Mouse (Mus musculus) heart, adult 2 months (tissue): ENCODE results near the gene Insm1. TPM values are rescaled to one million over a fixed set of nuclear protein-coding genes. Genes with fewer than 3 reads are reported as not detected.
A peak's percentile ranks its signal among the peaks of the same experiment; 100 is the strongest.

Experiments used
- DNase-seq, 2 experiments: peaks; one replicate each; pipeline ENCODE4 v3.0.0; 2021
- H3K27ac ChIP-seq: fragments of 200-600 bp; 2 replicates; pipeline ENCODE4 v1.8.1; 2022
- H3K27me3 ChIP-seq: fragments of 200-500 bp; 2 replicates; pipeline ENCODE4 v1.6.1; 2012; ENCODE audit warnings: mild to moderate bottlenecking, low read length, inconsistent platforms, mixed read lengths; ENCODE audit not compliant: control insufficient read depth, insufficient read depth
- H3K36me3 ChIP-seq: fragments of 200-500 bp; 2 replicates; pipeline ENCODE4 v1.6.1; 2012; ENCODE audit warnings: low read length, inconsistent platforms; ENCODE audit not compliant: control insufficient read depth, insufficient read depth
- H3K4me1 ChIP-seq: fragments of 200-500 bp; 2 replicates; pipeline ENCODE4 v1.6.1; 2011; ENCODE audit warnings: low read length; ENCODE audit not compliant: control insufficient read depth, insufficient read depth
- H3K4me3 ChIP-seq: fragments of 200-600 bp; 2 replicates; pipeline ENCODE4 v1.8.1; 2022
- H3K79me2 ChIP-seq: fragments of 200-500 bp; replicated peaks from 2 replicates; pipeline ENCODE4 v1.6.1; 2012; ENCODE audit warnings: mild to moderate bottlenecking, inconsistent platforms, low read length, moderate library complexity, mixed read lengths; ENCODE audit not compliant: control insufficient read depth, insufficient read depth
- H3K9ac ChIP-seq: fragments of 200-500 bp; 2 replicates; pipeline ENCODE4 v1.6.1; 2012; ENCODE audit warnings: low read depth, mild to moderate bottlenecking, control low read depth, inconsistent platforms, low read length, mixed read lengths
- CTCF ChIP-seq: fragments of 200-600 bp; IDR thresholded peaks from 2 replicates; pipeline ENCODE4 v1.8.1; 2022; ENCODE audit warnings: antibody characterized with exemption, mild to moderate bottlenecking, moderate library complexity
- EP300 ChIP-seq: fragments of 200-500 bp; IDR thresholded peaks from 2 replicates; pipeline ENCODE4 v1.6.1; 2011; ENCODE audit warnings: low read depth, low read length, control low read depth; ENCODE audit not compliant: insufficient read depth
- POLR2A ChIP-seq: fragments of 200-500 bp; IDR thresholded peaks from 2 replicates; pipeline ENCODE4 v1.6.1; 2011; ENCODE audit warnings: mild to moderate bottlenecking, low read depth, low read length, control low read depth; ENCODE audit not compliant: insufficient read depth
- WGBS: fragments of 180-500 bp; shearing (Covaris S2); methylation state at CpG from one replicate; pipeline ENCODE4 v1.1.7; 2018; 5-methylcytosine and 5-hydroxymethylcytosine counted together
- intact Hi-C: fragments of 180-260 bp; cut with DNase I; formaldehyde crosslinking; loops from one replicate; pipeline ENCODE4 v1.15.1; 2025
- polyA plus RNA-seq: library from polyadenylated mRNA; depleted of rRNA; stranded (reverse); fragments of >200 nt; gene quantifications from 2 replicates; pipeline ENCODE4 v1.2.3, GENCODE M21; 2012
- total RNA-seq, 2 experiments: library from RNA; stranded (reverse); gene quantifications; 2 replicates each; pipeline ENCODE4 v1.2.3; 2021

Gene Insm1
- total and polyA plus RNA-seq, 3 experiments = not detected

GRCm38 (mm10) chr2:146197947-146198346 is 23.8 kb upstream of the Insm1 start:
- no peaks in the 10 kb centered on the region for H3K79me2 ChIP-seq
- H3K27ac ChIP-seq = no peak overlapping the region
- H3K27me3 ChIP-seq = no peaks in the 10 kb centered on the region
- H3K4me3 ChIP-seq = no peak overlapping the region
- no peak for DNase-seq
- intact Hi-C loops = no loop called here
- 57% methylated on average over 7 of the region's 7 CpGs for WGBS
- TF ChIP-seq CTCF = no peak
- TF ChIP-seq EP300 = no peak
- TF ChIP-seq POLR2A = no peak
- no peaks in the 10 kb centered on the region for H3K4me1 ChIP-seq
- no peak overlapping the region for H3K9ac ChIP-seq
- no peaks in the 10 kb centered on the region for H3K36me3 ChIP-seq

- Histone ChIP-seq H3K79me2 (no peaks in the 10 kb centered on the region), H3K9ac (no peak overlapping the region), H3K27ac (no peak overlapping the region), H3K4me3 (no peak overlapping the region), H3K36me3 (no peaks in the 10 kb centered on the region), H3K27me3 (peaks cover under 1% of the 10 kb centered on the region; the same call in 1 of the 2 replicates), H3K4me1 (no peaks in the 10 kb centered on the region)
- WGBS = 51% methylated on average over 4 of the region's 4 CpGs
- intact Hi-C loops = loop anchor here (10.0 kb wide), 1 partner anchor 204 kb away; no protein-coding TSS in a partner anchor
- TF ChIP-seq POLR2A = no peak
- no peak for TF ChIP-seq CTCF
- no peak for TF ChIP-seq EP300
- no peak for DNase-seq
These were observed 10.8 kb upstream of the Insm1 start for GRCm38 (mm10) chr2:146210968-146211367.

GRCm38 (mm10) chr2:146214715-146215114 is 7.0 kb upstream of the Insm1 start:
- H3K36me3 ChIP-seq = no peaks in the 10 kb centered on the region
- no peak overlapping the region for H3K27ac ChIP-seq
- intact Hi-C loops = loop anchor here (10.0 kb wide), 1 partner anchor 200 kb away; no protein-coding TSS in a partner anchor
- TF ChIP-seq POLR2A = no peak
- TF ChIP-seq EP300 = no peak
- TF ChIP-seq CTCF = peak; percentile 72
- no peak for DNase-seq
- 7% methylated on average over 9 of the region's 9 CpGs for WGBS
- H3K4me3 ChIP-seq = no peak overlapping the region
- peaks cover 19% of the 10 kb centered on the region for H3K27me3 ChIP-seq
- no peak overlapping the region for H3K9ac ChIP-seq
- peaks cover 2% of the 10 kb centered on the region for H3K4me1 ChIP-seq
- no peaks in the 10 kb centered on the region for H3K79me2 ChIP-seq

- H3K79me2 ChIP-seq = no peaks in the 10 kb centered on the region
- no peak for DNase-seq
- WGBS = 33% methylated on average over 14 of the region's 14 CpGs
- H3K27me3 ChIP-seq = peaks cover 27% of the 10 kb centered on the region
- H3K9ac ChIP-seq = no peak overlapping the region
- intact Hi-C loops = loop anchor here (10.0 kb wide), 1 partner anchor 198 kb away; no protein-coding TSS in a partner anchor
- peaks cover 2% of the 10 kb centered on the region for H3K4me1 ChIP-seq
- no peak overlapping the region for H3K27ac ChIP-seq
- TF ChIP-seq EP300 = no peak
- no peak for TF ChIP-seq POLR2A
- no peak for TF ChIP-seq CTCF
- H3K4me3 ChIP-seq = no peak overlapping the region
- H3K36me3 ChIP-seq = no peaks in the 10 kb centered on the region
These were observed 5.3 kb upstream of the Insm1 start for GRCm38 (mm10) chr2:146216111-146217064.

GRCm38 (mm10) chr2:146217227-146217980 is 4.3 kb upstream of the Insm1 start:
- TF ChIP-seq POLR2A (no peak), CTCF (no peak), EP300 (no peak)
- intact Hi-C loops = loop anchor here (10.0 kb wide), 1 partner anchor 197 kb away; no protein-coding TSS in a partner anchor

More at GRCm38 (mm10) chr2:146217227-146217980, 4.3 kb upstream of the Insm1 start:
- no peak overlapping the region for H3K4me3 ChIP-seq
- no peaks in the 10 kb centered on the region for H3K79me2 ChIP-seq
- H3K9ac ChIP-seq = no peak overlapping the region
- peaks cover 2% of the 10 kb centered on the region for H3K4me1 ChIP-seq
- H3K27ac ChIP-seq = no peak overlapping the region
- DNase-seq = peak in 1 of 2 experiments; percentile 17
- H3K36me3 ChIP-seq = no peaks in the 10 kb centered on the region
- H3K27me3 ChIP-seq = peaks cover 34% of the 10 kb centered on the region
- 2% methylated on average over 16 of the region's 16 CpGs for WGBS
